Mouse (Mus musculus) c-Kit-negative CD71-positive TER-119-positive erythroid progenitor cells, embryonic 14.5 days (primary cell): Measurements from ENCODE around the gene Ebf4.
A peak's percentile ranks its signal among the peaks of the same experiment; 100 is the strongest.

ENCODE experiments used
- DNase-seq: peaks from one replicate; pipeline ENCODE4 v3.0.0-alpha.2; 2013; ENCODE audit warnings: low read depth, low spot score

Ebf4 gene

DNA sequence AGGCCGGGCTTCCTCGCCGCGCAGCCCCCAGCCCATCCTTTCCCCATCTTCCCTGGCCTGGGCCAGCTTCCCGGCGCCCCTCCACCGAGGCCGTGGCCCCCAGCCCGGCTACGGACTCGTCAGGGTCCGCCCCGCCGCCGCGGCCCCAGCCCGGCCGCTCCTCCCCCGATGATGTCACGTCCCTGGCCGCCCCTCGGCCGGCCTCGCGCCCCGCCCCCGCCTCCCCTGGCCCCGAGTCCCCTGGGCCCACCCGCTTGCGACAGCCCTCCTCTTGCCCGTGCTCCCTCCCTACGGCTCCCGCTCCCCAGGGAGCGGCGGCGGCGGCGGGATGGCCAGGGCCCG is at the start of gene Ebf4:
Gene Ebf4 (plus strand): TSS at position 234 of the 342 bp plus-strand sequence.
- DNase-seq, result no peak

DNA sequence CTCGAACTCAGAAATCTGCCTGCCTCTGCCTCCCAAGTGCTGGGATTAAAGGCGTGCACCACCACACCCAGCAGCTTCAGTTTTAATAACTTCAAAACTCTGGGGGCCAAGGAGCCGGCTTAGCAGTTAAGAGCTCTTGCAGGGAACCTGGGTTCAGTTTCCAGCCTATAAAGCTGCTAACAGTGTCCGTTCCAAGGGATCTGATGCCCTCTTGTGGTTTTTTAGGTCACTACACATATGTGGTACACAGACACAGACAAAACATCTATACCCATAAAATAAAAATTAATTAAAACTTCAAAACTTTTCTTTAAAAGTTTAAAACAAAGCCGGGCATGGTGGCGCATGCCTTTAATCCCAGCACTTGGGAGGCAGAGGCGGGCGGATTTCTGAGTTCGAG is 48.1 kb upstream of the Ebf4 start:
- DNase-seq, result no peak

DNA sequence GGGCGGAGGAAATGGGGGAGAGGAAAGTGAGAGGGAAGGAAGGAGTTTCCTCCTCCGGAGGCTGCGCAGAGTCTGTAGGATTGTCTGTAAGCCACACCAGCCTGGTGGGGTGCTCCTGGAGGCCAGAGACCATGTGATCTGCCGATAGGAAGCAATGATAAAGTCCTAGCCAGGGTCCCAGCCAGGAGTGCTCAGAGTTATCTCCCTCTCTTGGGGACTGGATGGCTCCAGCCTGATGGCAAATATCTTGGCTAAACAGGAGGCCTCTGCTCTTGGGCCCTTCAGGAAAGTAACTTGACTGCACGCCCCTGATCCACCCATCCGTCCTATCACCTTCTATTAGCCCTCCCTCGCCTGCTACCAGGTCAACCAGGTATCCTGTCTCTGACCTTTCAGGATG is 46.7 kb upstream of the Ebf4 start:
- no peak for DNase-seq

DNA sequence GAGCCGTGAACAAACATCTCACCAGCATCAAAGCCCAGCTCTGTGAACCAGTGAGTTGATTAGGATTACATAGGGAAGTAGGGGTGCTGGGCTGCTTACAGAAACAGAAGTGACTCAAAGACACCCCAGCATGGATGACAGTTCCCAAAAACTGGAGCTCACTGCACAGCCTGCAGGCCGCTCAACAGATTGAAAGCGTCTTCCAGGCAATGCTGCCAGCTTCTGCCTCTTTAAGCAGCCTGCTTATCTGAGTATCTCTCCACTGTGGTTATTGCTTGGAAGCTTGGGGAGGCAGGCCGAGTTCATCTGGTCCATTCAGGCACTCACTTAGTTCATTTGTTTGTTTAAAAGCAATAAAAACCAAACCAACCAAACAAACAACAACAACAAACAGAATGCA is 38.2 kb upstream of the Ebf4 start:
- DNase-seq, result no peak

DNA sequence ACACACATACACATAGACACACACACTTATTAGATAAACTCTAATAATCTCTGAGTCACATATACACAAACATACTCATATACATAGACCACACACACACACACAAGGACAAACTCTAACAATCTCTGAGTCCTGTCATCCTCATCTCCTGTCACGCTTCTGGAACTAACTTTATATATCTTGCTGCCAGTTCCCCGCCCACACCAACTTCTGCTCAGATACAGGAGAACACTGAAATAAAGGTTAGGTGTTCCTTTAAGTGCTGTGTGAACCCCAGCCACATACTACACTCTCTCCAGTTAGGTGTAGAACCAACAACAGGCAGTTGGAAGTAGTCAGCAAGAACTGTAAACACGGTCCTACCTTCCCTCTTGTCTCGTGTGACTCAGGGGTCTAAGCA is 34.1 kb upstream of the Ebf4 start:
- no peak for DNase-seq

DNA sequence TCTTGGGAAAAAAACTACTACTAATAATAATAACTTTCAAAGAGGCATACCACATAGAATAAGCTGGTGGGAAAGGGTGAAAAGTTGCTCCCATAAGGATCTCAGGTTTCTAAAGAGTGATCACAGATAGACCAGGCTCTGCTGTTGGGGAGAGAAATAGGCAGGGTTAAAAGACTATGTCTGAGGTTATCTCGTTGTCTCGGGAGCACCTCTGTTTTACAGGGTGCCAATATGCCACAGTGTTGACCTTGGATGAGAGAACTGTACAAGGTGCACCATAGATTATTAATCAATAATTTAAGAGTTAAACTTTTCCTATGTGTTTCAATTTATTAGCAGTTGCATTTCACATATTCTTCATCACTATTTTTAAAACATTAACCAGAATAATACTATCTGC is 33.1 kb upstream of the Ebf4 start:
- DNase-seq, result no peak

DNA sequence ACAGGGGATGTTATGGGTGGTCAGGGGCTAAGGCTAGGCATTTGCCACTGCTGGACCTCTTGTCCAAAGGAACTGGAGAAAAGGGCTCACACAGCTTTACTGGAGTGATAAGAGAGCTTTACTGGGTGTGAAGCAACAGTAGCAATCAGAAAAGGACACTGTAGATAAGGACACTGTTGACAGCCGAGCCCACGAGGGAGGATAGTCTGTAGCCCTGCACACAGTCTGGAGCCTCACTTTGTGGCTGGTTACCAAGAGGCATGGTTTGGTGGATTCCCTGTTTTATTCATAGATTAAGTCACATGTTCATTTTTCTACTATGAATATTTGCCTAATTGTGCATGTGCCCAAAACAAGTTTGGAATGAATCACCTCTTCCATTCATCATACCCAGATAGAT is 32.6 kb upstream of the Ebf4 start:
- DNase-seq, result no peak

DNA sequence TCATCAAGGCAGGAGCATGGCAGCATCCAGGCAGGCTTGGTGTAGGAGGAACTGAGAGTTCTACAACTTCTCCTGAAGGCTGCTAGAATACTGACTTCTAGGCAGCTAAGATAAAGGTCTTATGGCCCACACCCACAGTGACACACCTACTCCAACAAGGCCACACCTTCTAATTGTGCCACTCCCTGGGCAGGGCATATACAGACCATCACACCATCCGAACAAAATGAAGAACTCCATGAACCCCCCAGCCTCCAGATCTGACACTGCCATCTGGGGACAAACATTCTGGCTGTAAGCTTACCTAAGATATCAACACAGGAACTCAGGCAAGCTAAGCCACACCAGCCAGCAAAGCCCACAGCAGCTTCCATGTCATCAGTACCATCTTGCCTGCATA is 29.4 kb upstream of the Ebf4 start:
- no peak for DNase-seq

DNA sequence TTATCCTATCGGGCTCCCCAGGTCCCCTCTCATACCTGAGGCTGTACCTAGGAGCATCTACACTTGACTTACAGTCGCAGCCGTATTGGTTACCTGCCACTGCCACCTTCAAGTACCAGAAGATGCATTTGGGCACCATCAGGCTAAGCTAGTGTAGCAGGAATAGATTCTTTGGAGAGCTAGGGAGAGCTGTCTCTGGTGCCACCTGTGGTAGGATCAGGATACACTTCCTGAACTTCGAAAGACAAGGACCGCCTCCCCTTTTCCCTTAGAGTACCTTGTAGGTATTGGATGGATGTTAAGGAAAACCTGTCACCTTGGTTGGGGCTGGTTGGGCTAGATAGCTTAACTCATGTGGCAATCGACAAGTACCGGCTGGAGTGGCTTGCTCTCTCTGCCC is 26.9 kb upstream of the Ebf4 start:
- DNase-seq, result no peak

DNA sequence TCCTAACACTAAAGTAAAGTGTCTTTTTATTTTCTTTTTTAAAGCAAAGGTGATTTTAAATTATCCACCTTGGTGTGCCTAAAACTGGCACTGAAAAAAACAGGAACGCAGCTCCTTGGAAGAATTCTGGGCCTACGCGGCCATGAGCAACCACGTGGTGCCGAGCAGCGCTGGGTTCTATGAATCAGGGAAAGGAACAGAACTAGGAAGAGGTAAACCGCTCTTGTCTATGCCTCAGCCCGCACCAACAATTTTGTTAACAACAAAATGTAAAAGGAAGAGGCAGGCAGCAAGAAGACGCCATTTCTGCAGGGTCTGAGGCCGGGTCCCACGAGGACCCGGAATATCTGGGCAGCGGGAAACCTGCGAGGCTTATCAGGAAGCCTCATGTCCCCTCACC is 21.2 kb upstream of the Ebf4 start:
- DNase-seq, result no peak

DNA sequence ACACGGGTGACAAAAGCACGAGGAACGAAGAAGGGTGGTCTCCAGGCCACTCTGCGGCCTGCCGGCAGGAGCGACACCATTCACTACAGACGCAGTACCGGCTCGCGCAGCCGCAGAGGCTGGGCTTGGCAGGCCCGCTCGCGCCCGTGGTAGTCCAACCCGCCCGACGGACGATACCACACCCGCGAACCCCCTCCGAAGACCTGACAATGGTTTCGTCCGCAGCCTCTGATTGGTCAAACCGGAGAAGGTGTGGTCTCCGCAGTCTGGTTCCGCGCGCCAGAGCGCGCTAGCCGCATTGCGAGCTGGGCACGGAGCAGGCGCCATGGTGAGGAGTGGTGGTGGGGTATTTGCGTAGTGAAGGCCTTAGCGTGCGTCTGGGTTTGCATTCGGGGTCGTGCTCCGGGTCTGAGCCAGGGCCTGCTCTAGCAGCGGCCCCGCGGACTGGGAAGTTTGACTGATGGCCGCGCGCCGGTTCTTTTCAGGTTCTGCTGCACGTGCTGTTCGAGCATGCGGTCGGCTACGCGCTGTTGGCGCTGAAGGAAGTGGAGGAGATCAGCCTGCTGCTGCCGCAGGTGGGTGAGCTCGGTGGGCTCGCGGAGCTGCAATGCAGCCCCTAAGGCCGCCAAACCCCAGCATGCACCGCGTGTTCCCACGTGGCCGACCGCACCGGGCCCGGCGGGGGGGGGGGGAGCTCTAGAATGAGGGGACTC is 20.7 kb upstream of the Ebf4 start, which contains the start of gene Nop56:
Gene Nop56 (plus strand): TSS at position 282 of the 713 bp plus-strand sequence.
- peak; percentile 97 for DNase-seq

DNA sequence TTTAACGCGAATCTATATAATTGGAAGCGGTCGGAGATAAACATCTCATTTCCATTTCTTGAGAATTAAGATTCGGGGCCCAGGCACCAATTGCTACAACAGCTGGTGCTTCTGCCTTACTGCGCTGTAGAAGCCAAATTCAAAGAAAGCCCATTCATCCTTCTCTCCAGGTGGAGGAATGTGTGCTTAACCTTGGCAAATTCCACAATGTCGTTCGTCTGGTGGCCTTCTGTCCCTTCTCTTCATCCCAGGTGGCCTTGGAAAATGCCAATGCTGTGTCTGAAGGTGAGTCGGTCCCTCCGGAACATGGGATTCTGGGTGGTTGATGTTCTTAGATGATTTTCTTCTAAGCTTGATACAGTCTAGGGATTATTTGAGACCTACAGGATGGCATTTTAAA is 20.1 kb upstream of the Ebf4 start:
- no peak for DNase-seq

DNA sequence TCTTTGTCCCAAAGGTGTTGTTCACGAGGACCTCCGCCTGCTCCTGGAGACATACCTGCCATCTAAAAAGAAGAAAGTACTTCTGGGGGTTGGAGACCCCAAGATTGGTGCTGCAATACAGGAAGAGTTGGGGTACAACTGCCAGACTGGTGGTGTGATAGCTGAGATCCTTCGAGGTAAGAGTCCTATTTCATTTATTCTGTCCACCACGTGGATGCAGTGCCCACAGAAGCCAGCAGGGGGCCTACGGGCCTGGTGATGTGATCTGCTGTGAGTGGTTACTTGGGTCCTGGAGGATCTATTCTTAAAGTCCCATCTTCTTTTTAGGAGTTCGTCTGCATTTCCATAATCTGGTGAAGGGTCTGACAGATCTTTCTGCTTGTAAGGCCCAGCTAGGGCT is 19.3 kb upstream of the Ebf4 start:
- DNase-seq, result peak; percentile 78

DNA sequence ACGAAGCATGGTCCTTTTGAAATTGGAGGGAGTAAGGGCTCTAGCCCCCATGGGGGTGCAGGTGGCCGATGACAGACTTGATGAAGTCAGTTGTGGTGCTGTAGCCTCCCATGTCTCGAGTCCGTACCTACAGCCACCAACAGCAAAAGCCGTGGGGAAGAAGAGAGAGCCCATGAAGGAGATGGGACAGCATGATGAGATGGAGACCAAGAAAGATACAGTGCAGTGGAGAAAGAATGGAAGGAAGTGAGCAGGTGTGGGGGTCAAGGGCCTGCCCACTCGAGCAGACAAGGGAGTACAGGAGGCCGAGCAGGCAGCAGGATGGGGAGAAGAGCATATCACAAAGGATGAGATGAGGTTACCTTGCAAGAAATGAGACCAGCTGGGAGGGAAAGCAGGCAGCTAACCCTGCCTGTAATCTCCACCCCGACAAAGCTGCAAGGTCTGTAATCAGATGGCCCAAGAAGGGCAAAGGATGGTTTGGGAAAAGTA is 15.3 kb upstream of the Ebf4 start:
- DNase-seq, result no peak

DNA sequence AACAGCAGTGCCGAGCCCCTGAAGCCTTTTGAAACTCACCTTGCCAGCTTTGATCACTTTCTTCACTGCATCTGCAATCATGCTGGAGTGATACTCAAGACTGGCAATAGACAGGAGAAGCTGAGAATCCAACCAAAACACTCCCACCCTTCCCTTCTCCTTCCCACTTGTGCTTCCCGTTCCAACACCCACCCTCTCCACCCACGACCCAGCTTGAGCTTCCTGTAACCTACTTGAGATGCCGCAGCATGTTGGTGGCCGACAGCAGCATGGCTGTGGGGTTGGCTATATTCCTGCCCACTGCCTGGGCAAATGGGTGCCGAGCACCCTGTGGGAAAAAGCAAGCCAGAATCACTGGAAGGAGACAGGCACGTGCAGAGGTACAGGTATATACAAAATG is 14.7 kb upstream of the Ebf4 start:
- no peak for DNase-seq

DNA sequence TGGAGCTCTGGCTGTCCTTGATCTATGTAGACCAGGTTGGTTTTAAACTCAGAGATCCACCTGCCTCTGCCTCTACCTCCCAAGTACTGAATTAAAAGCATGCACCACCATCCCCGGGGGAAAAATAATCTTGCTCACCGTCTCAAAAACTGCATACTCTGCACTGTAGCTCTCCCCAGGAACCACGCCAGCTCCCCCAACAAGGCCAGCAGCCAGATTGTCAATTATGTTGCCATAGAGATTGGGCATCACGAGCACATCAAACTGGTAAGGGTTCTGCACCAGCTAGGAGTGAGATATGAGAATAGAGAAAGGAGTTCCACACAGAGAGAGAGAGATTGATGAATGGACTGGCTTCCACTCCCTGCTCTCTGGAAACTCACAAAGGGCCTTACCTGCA is 14.2 kb upstream of the Ebf4 start:
- DNase-seq, result no peak

DNA sequence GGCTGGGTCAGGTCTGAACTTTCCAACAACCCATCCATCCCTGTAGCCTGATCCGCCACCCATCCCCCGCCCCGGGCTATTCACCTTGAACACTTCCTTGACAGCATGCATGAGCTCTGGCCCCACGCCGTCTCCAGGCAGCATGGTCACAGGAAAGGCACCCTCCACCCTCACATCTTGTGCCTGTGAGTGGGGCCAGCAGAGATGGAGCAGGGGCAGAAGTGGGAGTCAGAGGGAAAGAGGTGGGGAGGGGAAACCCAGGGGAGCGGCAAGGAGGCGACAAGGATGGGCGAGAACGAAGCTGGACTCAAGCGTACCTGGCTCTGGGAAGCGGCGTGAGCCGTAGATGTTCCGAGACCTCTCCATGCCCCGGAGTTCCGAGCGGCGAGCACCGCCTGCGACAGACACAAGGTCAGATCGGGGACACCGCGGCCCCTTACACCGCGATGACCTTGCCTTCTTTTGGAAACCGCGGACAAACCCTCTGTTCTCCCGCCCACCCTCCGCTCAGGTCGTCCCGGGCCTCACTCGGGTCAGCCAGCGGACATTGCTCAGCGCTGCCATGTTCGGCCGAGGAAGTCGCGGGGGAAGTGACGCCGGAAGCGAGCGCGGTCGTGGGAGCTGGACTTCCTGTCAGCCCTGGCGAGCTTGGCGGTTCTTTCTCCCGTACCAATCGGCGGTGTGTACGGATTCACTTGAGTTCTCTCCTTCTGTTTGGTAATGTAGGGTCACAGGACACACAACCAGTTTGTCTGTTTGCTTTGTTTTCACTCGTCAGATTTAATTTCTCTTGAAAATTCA is 10.9 kb upstream of the Ebf4 start, which contains the start of gene Idh3b:
Gene Idh3b (minus strand): TSS at position 694 of the 801 bp plus-strand sequence.
- DNase-seq, result peak; percentile 60

DNA sequence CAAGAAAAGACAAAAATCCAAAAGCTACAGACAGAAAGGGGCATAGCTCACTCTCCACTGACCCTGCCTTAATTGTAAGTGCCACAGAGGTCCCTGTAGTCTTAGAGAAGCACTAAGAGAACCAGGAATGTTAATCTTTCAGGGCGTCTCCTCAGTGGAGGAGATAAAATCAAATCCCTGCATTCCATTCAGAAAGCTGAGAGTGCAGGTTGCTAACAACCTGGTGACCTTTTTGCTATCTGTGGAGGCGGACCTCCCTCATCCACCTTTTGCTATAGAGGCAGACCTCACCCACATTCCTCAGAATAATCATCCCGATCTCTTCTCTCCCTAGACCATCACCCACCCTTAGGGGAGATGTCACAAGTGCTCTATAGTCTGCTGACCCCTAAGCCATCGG is 5.9 kb upstream of the Ebf4 start:
- no peak for DNase-seq

DNA sequence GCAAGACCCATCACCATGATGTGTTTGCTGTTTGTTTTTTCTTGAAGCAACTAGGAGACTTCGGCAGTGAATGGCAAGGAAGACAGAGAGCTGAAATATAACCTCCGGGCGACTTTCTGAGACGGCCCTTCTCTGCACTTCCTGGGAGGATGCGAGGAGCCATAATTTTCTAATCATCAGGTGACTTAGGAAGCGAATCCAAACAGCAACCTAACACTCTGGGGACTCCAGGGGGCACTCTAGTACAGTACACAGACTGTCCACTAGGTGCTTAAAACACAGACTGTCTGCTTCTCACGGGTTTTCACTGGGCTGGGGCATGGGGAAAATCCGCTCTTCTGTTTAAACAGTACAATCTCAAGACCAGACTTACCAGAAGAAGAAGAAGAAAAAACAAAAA is 3.5 kb upstream of the Ebf4 start:
- DNase-seq, result no peak

DNA sequence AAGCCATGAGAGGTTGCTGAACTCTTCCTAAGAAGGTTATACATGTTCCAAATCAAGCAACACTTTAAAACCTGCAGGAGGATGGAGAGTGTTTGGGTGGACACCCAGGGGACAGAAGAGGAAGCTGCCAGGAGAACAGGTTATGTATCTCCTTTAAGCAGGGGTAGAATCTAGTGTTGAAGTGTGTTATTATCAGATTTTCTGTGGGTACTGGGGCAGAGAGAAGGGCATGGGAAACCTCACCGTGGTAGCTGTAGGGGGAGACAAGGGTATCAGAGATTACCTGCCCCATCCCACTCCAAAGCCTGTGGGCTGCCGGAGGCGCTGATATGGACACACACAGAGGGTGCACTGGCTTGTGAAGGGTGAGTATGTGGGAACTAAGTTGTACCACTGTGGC is 2.0 kb upstream of the Ebf4 start:
- no peak for DNase-seq

DNA sequence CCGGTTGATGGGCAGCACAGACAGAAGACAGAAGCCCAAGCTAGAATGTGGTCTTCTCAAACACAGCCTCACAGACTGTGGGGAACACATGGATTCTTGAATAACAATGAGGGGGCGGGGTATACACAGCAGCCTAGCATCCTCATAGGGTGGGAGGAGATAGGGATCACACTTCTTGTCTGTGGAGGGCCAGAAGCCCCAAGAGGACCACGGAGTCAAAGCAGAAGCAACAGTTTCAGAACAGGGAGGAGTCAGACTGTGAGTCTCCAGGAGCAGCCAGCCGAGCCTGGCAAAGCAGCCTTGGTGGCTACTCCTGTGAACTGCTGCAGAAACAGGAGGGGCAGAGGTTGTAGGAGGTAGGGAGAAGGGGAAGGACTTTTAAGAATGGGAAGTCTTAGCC is 1.5 kb upstream of the Ebf4 start:
- no peak for DNase-seq

DNA sequence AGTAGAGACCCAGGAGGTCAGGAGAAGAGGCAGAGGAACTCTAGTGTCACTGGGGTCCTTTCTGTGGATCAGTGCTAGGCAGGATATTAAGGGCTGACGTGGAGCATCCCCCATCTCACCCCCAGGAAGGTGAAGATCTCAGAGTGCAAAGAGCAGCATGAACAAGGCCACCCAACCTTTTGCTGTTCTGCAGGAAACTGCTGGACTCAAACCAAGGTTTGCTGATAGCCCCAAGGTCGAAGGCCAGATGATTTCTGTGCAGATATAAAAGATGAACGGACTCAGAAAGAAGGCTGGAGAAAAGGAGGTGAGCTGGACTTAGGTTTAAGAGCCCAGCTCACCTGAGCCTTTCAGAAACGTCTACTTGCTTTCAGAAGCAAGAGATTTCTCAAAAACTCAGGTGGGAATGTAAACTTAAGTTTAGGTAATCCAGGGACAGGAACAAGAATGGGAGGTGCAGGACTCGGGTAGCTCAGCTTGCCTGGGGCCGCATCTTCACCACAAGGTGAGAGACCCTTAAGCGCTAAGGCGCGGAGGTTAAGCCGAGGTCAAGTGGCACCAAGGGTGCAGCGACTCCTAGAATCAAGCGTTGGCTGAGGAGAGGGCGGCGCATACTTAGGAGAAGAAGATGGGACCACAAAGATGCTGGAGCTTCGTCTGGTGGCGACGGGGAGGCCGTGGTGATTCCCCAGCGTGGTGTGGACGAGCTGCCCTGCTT is 592 bp upstream of the Ebf4 start:
- no peak for DNase-seq
